Mouse (Mus musculus) intestine, embryonic 16.5 days (tissue): ENCODE results near the gene Klk1b9. TPM values are rescaled to one million over a fixed set of nuclear protein-coding genes. Genes with fewer than 3 reads are reported as not detected.
"Not testable (repeated sequence)": the region's sequence is repeated elsewhere in the genome, so short reads cannot be mapped to it uniquely, and the experiment has no call there.

ENCODE experiments used
- ATAC-seq: fragments of 200-750 bp; cut with Nextera tagmentation; 2 replicates; pipeline ENCODE4 v1.8.0; 2017; ENCODE audit warnings: moderate TSS enrichment, moderate library complexity
- H3K27ac ChIP-seq: fragments of 300-500 bp; sonication (generic); 2 replicates; pipeline ENCODE4 v1.5.1; 2014; ENCODE audit warnings: mild to moderate bottlenecking, low read length
- H3K27me3 ChIP-seq: fragments of 300-500 bp; sonication (generic); replicated peaks from 2 replicates; pipeline ENCODE4 v1.6.1; 2014; ENCODE audit warnings: low read length, control low read depth, mixed read lengths; ENCODE audit not compliant: control insufficient read depth, insufficient read depth
- H3K36me3 ChIP-seq: fragments of 300-500 bp; sonication (generic); 2 replicates; pipeline ENCODE4 v1.6.1; 2014; ENCODE audit warnings: low read length, control low read depth; ENCODE audit not compliant: control insufficient read depth, insufficient read depth
- H3K4me1 ChIP-seq: fragments of 300-500 bp; sonication (generic); 2 replicates; pipeline ENCODE4 v1.6.1; 2014; ENCODE audit warnings: low read length, control low read depth, mixed read lengths; ENCODE audit not compliant: control insufficient read depth, insufficient read depth
- H3K4me2 ChIP-seq: fragments of 300-500 bp; sonication (generic); 2 replicates; pipeline ENCODE4 v1.6.1; 2014; ENCODE audit warnings: low read depth, low read length, control low read depth
- H3K4me3 ChIP-seq: fragments of 300-500 bp; sonication (generic); 2 replicates; pipeline ENCODE4 v1.5.1; 2014; ENCODE audit warnings: mild to moderate bottlenecking, low read length
- H3K9ac ChIP-seq: fragments of 300-500 bp; sonication (generic); 2 replicates; pipeline ENCODE4 v1.6.1; 2014; ENCODE audit warnings: low read depth, low read length
- H3K9me3 ChIP-seq: fragments of 300-500 bp; sonication (generic); 2 replicates; pipeline ENCODE4 v1.6.1; 2016; ENCODE audit warnings: low read length, control low read depth; ENCODE audit not compliant: control insufficient read depth
- WGBS: fragments of 180-500 bp; shearing (Covaris S2); extraction: QIAGEN DNeasy Blood & Tissue Kit; methylation state at CpG from one replicate; pipeline ENCODE4 v1.1.7; 2014; 5-methylcytosine and 5-hydroxymethylcytosine counted together
- polyA plus RNA-seq: library from polyadenylated mRNA; unstranded; fragments of >200 nt; fragmentation: Nextera tagmentation; extraction: Ambion mirVana; gene quantifications from 2 replicates; pipeline ENCODE4 v1.2.1, GENCODE M21; 2015

The Klk1b9 gene
- polyA plus RNA-seq = not detected in 2 replicates

DNA sequence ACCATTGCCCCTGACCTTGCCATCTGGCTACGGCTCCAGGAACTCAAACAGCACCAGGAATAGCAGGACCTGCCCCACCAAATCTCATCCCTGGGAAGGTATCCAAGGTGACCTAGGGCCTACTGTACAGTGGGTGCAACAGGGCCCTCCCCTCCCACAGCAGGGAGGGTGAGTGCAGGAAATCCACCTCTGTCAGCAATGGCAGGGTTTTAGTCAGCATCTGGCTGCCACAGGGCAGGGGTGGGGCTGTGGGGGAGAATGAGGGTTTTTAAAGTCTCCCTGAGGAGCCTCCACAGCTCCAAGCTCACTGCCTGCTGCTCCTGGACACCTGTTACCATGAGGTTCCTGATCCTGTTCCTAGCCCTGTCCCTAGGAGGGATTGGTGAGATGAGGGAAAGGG is at the start of gene Klk1b9:
Gene Klk1b9, plus strand, starts transcription at position 301 of the 400 bp plus-strand sequence.
- H3K9ac ChIP-seq, H3K4me2 ChIP-seq, ATAC-seq, H3K27ac ChIP-seq, H3K9me3 ChIP-seq, H3K36me3 ChIP-seq, H3K4me3 ChIP-seq, H3K4me1 ChIP-seq, H3K27me3 ChIP-seq: not testable (repeated sequence)
- 80% methylated on average over 1 of the region's 1 CpGs for WGBS

DNA sequence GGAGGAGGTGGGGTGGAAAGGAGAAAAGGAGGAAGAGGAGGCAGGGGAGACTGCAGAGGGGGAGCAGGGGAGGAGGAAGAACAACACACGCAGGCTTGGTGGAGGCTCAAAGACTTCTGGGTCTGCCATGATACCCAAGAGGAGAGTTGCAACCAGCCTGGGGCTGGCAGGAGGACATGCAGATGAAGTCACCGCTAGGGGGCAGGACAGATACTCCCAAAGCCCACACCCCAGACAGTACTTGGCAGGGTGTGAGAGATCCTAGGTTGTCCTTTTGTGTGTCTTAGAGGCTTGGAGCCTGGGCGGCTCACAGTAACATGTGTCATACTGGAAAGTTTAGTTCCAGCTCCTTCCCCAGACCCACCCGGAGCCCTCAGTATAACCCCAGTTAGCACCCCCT is 47.3 kb upstream of the Klk1b9 start:
- Histone ChIP-seq H3K4me3 (no peak overlapping the region), H3K9ac (no peak overlapping the region), H3K27ac (no peak overlapping the region), H3K4me1 (no peaks in the 10 kb centered on the region), H3K9me3 (no peaks in the 10 kb centered on the region), H3K36me3 (no peaks in the 10 kb centered on the region), H3K4me2 (no peak overlapping the region), H3K27me3 (no peaks in the 10 kb centered on the region)
- WGBS = 52% methylated on average over 4 of the region's 4 CpGs
- no peak for ATAC-seq

DNA sequence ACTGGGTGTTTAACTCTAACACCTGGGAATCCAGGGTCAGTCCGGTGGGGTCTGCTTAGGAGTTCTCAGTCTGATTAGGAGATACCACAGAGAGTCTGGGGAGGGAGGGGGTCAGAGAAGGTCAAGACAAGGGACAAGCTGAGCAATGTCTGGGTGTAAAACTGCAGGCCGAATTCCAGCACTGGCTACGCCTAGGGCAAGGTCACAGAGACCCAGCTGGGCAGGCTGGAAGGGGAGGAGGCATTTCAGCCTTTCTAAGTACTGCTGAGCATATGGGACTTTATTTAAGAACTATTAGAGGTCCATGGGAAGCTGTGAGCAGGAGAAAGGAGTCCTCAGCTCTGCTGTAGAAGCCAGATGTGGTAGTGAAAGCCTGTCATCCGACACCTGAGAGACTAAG is 43.5 kb upstream of the Klk1b9 start:
- Histone ChIP-seq H3K4me1 (no peaks in the 10 kb centered on the region), H3K9me3 (no peaks in the 10 kb centered on the region), H3K27ac (no peak overlapping the region), H3K36me3 (no peaks in the 10 kb centered on the region), H3K27me3 (no peaks in the 10 kb centered on the region), H3K4me3 (no peak overlapping the region), H3K9ac (no peak overlapping the region), H3K4me2 (no peak overlapping the region)
- no peak for ATAC-seq
- WGBS = 41% methylated on average over 4 of the region's 4 CpGs

DNA sequence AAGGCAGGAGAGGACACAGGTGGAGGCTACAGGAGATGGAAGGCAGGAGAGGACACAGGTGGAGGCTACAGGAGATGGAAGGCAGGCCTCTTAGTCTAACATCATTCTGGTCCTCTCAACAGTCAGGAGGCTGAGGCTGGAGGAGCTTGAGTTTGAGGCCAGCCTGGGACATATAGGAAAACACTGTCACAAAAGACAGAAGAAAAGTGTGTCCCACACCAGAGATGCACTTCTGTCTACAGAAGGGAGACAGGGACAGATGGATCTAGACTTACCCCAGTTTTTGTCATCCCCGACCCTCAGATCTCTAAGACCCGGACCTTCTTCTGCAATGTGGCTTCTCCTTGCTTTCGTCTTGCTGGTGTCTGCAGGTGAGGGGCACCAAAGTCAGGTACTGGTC is 42.4 kb upstream of the Klk1b9 start, which contains the start of gene Klk15:
Gene Klk15, plus strand, starts transcription at position 301 of the 400 bp plus-strand sequence.
- Histone ChIP-seq H3K27me3 (no peaks in the 10 kb centered on the region), H3K9me3 (no peaks in the 10 kb centered on the region), H3K4me3 (no peak within 1 kb of the TSS), H3K36me3 (no peaks in the 10 kb centered on the region), H3K27ac (no peak within 1 kb of the TSS), H3K4me1 (no peaks in the 10 kb centered on the region), H3K4me2 (no peak within 1 kb of the TSS), H3K9ac (no peak within 1 kb of the TSS)
- WGBS = 82% methylated on average over 3 of the region's 3 CpGs
- no peak for ATAC-seq

DNA sequence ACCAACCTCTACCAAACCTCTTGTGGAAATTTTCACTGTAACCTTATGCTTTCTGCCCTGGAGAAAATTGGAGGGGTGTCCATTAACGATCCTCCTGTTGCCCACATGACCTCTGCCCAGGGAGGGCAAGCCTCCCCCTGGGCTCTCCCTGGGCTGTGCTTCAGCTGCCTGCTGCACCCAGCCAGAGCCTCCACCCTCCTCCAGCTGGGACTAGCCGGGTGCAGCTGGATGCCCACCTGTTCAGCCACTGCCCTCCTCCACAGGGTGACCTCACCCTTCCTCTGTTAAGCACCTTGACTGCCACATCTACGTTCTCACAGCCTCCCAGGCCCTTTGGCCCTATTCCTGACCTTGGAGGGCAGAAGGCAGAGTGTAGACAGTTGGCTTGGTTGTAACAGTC is 41.1 kb upstream of the Klk1b9 start:
- Histone ChIP-seq H3K9ac (no peak overlapping the region), H3K9me3 (no peaks in the 10 kb centered on the region), H3K4me2 (no peak overlapping the region), H3K27me3 (no peaks in the 10 kb centered on the region), H3K4me1 (no peaks in the 10 kb centered on the region), H3K4me3 (no peak overlapping the region), H3K36me3 (no peaks in the 10 kb centered on the region), H3K27ac (no peak overlapping the region)
- ATAC-seq = no peak
- WGBS = 47% methylated on average over 3 of the region's 3 CpGs

DNA sequence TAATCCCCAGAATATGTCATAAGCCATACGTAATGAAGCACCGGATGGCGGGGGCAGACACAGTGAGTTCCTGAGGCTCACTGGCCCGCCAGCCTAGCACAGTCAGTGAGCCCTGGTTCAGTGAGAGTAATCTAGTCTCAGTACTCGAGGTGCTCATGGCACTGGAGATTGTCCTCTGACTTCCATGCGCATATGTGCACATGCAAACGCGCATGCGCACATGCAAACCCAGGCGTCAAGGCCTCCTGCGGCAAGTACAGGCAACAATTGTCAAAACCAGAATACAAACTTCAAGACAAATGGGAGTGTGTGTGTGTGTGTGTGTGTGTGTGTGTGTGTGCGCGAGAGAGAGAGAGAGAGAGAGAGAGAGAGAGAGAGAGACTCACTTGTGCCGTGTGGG is 39.3 kb upstream of the Klk1b9 start:
- H3K36me3 ChIP-seq = no peaks in the 10 kb centered on the region
- no peak overlapping the region for H3K4me2 ChIP-seq
- H3K9me3 ChIP-seq = no peaks in the 10 kb centered on the region
- no peaks in the 10 kb centered on the region for H3K27me3 ChIP-seq
- no peak overlapping the region for H3K27ac ChIP-seq
- H3K4me1 ChIP-seq = no peaks in the 10 kb centered on the region
- H3K9ac ChIP-seq = no peak overlapping the region
- 82% methylated on average over 14 of the region's 14 CpGs for WGBS
- H3K4me3 ChIP-seq = no peak overlapping the region
- no peak for ATAC-seq

DNA sequence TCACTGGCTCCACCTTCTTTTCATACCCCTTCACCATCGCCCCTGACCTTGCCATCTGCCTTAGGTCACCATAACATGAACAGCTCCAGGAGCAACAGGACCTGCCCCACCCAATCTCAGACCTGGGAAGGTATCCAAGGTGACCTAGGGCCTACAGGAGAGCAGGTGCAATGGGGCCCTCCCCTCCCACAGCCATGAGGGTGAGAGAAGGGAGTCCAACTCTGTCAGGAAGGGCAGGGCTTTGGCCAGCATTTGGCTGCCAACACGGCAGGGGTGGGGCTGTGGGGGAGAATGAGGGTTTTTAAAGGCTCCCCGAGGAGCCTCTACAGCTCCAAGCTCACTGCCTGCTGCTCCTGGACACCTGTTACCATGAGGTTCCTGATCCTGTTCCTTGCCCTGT is 33.6 kb upstream of the Klk1b9 start:
- not testable (repeated sequence) for ATAC-seq, H3K27me3 ChIP-seq, H3K36me3 ChIP-seq, H3K4me2 ChIP-seq, H3K4me1 ChIP-seq, H3K9me3 ChIP-seq, H3K27ac ChIP-seq, H3K9ac ChIP-seq, H3K4me3 ChIP-seq
- WGBS = 59% methylated on average over 3 of the region's 3 CpGs

DNA sequence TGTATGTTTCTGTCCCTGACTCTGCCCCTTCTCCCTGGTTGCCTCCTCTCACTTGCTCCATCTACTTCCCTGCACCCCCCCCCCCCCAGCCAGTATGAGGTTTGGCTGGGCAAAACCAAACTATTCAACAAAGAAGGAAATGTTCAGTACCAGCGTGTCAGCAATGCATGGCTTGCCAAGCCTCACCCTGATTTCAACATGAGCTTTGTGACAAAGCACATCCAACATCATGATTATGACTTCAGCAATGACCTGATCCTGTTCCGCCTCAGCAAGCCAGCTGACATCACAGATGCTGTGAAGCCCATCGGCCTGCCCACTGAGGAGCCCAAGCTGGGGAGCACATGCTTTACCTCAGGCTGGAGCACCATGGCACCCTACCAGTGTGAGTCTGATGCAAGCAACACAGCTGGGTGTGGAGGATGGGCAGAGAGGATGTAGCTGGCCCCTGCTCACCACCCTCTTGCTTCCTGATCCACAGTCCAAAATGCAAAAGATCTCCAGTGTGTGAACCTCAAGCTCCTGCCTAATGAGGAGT is 31.1 kb upstream of the Klk1b9 start:
- Histone ChIP-seq H3K4me3 (no peak overlapping the region), H3K27me3 (no peaks in the 10 kb centered on the region), H3K27ac (no peak overlapping the region), H3K9me3 (no peaks in the 10 kb centered on the region), H3K36me3 (no peaks in the 10 kb centered on the region), H3K4me2 (no peak overlapping the region), H3K4me1 (no peaks in the 10 kb centered on the region), H3K9ac (no peak overlapping the region)
- no peak for ATAC-seq
- WGBS = 80% methylated on average over 3 of the region's 3 CpGs

DNA sequence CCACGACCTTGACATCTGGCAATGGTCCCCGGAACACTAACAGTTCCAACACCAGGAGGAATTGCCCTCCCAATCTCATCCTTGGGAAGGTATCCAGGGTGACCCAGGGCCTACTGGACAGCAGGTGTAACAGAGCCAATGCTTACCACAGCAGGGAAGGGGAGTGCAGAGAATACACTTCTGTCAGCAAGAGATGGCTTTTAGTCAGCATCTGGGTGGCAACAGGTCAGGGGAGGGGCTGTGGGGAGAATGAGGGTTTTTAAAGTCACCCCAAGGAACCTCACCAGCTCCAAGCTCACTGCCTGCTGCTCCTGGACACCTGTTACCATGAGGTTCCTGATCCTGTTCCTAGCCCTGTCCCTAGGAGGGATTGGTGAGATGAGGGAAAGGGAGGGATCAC is 25.5 kb upstream of the Klk1b9 start, which contains the start of gene Klk1b8:
Gene Klk1b8, plus strand, starts transcription at position 301 of the 400 bp plus-strand sequence.
- no peak within 1 kb of the TSS for H3K27ac ChIP-seq
- H3K9me3 ChIP-seq = no peaks in the 10 kb centered on the region
- no peak within 1 kb of the TSS for H3K4me2 ChIP-seq
- no peak for ATAC-seq
- H3K4me3 ChIP-seq = no peak within 1 kb of the TSS
- H3K36me3 ChIP-seq = no peaks in the 10 kb centered on the region
- no peak within 1 kb of the TSS for H3K9ac ChIP-seq
- no peaks in the 10 kb centered on the region for H3K4me1 ChIP-seq
- WGBS = 69% methylated on average over 2 of the region's 2 CpGs
- H3K27me3 ChIP-seq = no peaks in the 10 kb centered on the region

DNA sequence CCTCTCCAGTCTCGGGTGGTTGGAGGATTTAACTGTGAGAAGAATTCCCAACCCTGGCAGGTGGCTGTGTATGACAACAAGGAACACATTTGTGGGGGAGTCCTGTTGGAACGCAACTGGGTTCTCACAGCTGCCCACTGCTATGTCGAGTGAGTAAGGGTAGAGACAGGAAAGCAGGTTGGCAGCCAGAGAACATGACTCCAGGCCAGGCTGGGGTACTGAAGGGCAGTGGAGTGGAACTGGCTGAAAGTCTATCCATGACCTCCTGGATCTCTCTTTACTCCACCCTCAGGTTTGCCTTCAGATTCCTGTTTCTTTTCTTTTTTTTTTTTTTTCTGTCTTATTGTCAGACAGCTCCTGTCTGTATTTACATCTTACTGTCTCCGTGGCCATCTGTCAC is 23.2 kb upstream of the Klk1b9 start:
- no peaks in the 10 kb centered on the region for H3K9me3 ChIP-seq
- H3K27ac ChIP-seq = no peak overlapping the region
- no peaks in the 10 kb centered on the region for H3K36me3 ChIP-seq
- no peaks in the 10 kb centered on the region for H3K4me1 ChIP-seq
- H3K4me2 ChIP-seq = no peak overlapping the region
- no peak overlapping the region for H3K9ac ChIP-seq
- no peak for ATAC-seq
- H3K4me3 ChIP-seq = no peak overlapping the region
- 65% methylated on average over 4 of the region's 4 CpGs for whole genome bisulfite sequencing
- no peaks in the 10 kb centered on the region for H3K27me3 ChIP-seq
